Mouse (Mus musculus): ENCODE data around the gene Mmel1.

The Mmel1 gene

DNA sequence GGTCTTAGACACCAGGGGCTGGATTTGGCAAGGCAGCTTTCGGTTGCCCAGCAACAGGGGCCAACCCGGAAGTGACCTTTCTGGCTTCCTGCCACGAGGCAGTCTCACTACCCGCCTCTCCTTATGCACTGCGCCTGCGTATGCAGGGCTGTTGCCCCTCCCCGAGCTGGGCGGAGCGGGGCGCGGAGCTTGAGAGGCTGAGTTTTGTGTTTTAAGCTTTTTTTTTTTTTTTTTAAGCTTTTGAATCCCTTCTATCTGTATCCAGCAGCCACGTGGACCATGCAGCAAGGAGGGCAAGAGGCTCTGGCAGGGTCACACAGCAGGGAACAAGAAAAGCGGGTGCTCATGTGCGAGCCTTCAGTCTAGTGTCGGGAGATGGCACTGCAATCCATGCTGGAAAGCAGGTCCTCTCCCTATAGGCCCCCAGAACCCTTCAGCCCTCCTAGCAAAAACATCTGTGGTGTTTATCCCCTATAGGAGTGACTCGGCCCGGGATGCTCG, 5.1 kb upstream of the Mmel1 start:
- DNase-seq (ENCODE audit: low spot score): peak; percentile 97

DNA sequence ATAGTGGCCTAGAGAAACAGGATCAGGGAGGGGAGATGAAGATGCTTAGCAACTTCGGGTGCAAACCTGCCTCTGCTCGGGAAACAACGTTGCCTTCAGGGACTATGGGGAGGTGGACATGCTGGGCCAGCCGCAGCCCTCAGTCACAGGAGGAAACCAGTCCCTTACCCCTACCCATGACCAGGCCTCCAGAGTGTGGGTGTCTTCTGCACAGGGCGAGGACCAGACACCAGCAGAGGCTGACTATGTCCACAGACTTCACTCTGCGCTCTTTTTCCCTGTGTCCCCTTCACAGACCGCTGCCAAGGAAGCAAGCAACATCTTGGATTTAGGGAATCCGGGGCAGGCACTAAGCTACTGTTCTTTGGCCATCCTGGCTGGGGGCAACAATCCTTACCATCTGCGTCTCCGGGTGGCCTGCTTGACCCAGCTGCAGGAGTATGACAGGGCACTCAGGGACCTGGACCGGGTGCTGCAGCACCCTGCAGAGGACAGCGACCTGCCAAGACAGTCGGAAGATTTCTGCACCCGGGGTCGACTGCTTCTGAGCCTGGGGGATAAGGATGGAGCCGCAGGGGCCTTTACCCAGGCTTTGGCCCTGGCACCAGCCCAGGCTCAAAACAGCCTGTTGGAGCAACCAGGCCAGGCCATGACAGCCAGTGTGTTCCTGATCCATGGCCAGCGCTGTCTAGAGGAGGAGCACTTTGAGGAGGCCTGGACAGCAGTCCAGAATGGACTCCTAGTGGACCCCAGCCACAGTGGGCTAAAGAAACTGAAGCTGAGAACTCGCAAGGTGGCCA, 4.2 kb upstream of the Mmel1 start:
- DNase-seq (ENCODE audit: low spot score): peak; percentile 46

DNA sequence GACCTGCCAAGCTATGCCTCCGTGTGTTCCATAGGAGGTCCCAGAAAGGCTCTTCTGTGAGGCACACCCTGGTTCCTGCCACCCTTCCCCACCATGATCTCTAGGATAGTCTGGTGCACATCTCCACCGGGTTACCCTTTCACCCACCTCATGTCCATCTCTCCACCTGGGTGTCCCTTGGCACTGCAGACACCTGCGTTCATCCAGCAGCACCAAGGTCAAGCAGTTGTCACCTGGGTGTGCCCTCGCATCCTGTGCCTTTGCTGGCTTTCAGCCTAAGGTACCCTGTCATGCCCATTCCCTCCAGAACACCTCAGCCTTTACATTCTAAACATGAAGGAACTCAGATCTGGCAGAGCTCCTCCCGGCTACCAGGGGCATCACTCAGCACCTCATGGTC, 3.0 kb upstream of the Mmel1 start:
- no peak for DNase-seq (ENCODE audit: low spot score)

- DNase-seq (ENCODE audit: low spot score): no peak
These were observed 2.1 kb upstream of the Mmel1 start for GRCm38 (mm10) chr4:154867257-154867656.

- DNase-seq (ENCODE audit: low spot score): no peak
These were observed 1.3 kb downstream of the Mmel1 start for GRCm38 (mm10) chr4:154870721-154871120.

DNA sequence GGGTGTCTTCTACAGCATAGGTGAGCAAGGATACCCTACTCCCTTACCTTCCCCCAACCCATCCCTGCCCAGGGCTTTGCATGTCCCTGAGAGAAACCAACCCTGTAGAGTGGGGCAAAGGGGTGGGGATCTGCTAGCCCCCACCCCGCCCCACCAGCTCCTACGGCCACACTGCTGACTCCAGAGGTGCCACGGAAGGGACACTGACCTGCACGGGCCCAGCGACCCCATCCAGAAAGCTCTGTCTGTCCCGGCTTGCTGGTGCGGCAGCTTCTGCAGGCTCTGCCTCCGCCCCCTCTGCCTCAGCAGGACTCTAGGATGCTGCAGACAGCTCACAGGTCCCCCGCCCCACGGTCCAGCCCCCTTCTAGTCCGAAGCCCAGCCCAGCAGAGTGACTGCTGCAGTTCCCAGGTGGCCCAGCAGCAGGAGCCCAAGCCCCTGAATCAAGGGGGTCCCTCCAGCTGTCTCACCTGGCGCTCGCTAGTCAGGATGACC, 2.4 kb downstream of the Mmel1 start:
- DNase-seq (ENCODE audit: low spot score): no peak

GRCm38 (mm10) chr4:154873186-154873585, 3.8 kb downstream of the Mmel1 start:
- DNase-seq (ENCODE audit: low spot score): no peak

DNA sequence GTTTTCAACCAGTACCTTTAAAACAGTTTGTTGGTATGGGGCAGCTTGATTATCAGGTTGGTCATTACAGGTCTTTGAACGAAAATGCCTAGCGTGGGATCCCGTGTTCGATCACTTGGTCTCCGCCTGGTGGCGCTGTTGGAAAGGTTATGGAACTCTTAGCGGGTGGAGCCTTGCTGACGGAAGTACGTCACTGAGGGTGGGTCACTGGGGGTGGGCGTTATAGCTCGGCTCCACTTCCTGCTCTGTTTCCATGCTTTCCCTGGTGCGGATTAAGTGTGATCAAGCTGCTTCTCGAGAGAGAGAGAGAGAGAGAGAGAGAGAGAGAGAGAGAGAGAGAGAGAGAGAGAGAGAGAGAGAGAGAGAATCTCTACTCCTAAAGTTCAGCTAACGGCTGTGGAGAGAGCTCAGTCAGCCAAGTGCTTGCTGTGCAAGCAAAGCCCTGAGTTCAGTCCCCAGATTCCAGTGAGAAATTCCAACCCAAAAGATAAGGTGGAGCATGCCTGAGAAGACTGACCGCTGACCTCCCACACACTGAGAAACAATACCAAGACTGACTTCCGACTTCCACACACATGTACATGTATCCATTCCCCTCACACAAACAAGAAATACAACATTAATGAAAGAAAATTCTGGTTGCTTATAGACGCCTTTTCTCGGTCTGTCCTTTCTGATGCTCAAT, 8.6 kb downstream of the Mmel1 start:
- peak; percentile 98 for DNase-seq (ENCODE audit: low spot score)

DNA sequence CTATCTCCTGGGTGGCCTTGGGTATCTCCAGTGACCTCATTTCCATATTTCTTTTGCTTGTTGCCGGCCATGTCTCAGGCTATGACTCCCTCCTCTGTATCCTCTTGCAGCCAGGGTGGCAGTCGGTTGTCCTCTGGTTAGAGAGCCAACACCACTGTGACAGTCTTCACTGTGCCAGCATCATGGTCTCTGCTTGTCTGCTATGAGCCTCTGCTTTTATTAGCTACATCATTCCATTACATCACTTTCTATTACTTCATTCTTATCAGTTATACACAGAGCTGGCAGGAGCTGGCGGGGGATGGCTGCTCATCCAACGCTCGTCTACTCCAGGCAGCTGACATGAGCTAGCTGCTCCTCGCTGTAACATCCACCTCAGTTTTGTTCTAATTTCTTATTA, 11.3 kb downstream of the Mmel1 start:
- no peak for DNase-seq (ENCODE audit: low spot score)

DNA sequence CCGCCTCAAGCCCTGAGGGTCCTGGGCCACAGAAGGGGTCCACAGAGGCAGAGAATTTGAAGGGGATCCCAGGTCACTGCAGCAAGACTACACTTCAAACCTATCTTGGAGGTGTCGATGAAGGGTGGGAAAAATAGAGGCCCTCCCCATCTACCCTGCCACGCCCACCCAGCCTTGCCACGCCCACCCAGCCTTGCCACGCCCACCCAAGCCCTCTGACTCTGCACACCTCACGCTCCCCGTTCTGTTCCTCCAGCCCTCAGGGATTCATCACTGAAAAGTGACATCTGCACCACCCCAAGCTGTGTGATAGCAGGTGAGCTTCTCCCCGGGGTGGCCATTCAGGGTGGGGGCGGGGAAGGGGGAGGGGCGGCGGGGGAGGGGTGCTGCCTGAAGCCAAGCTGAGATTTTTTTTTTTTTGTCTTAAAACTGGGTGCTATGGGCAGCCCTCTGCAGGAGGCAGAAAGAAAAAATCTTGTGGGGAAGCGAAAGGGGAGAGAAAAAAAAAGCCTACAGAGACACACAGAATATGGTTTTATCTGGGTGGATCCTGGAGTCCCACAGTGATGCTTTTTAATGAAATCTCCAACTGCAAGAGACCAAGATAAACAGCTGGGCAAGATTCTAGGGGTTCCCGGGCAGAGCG, 12.8 kb downstream of the Mmel1 start:
- peak; percentile 64 for DNase-seq (ENCODE audit: low spot score)

DNA sequence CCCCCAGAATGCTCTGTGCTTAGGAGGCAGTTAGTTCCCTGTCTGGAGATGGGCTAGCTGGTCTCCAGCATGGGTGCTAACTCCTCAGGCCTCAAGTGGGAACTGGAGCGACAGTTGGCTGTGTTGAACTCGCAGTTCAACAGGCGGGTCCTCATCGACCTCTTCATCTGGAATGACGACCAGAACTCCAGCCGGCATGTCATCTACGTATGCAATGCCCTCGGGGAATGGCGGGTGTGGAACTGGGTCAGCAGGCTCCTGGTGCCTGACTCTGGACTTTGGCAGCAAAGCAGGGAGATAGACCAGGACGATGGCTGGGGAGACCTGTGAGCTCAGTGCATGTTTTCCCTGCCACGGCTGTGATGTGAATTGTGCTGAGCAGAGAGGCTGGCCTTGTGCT, 16.0 kb downstream of the Mmel1 start:
- no peak for DNase-seq (ENCODE audit: low spot score)

GRCm38 (mm10) chr4:154886876-154887592, 17.6 kb downstream of the Mmel1 start:
- DNase-seq (ENCODE audit: low spot score): no peak

DNA sequence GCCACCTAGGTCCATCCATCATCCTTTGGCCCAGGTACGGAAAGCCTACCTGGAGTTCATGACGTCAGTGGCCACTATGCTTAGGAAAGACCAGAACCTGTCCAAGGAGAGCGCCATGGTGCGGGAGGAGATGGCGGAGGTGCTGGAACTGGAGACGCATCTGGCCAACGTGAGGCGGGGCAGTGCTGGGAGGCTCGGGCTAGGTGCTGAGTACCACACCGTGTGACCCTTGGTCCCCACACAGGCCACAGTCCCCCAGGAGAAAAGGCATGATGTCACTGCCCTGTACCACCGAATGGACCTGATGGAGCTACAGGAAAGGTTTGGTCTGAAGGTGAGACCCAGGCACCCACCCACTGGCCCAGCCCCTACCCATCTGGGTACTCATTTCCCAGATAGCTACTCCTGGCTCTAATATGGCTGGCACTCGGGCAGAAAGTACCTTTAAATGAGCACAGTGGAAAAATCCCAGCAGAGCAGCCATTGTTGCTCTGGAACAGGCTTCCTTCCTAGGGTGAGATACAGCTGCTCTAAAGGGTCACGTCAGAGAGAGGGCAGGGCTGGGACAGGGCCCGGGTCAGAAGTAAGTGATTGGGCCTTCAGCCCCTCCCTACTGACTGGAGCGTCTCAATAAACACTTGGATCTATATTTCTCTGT, 18.3 kb downstream of the Mmel1 start:
- no peak for DNase-seq (ENCODE audit: low spot score)

GRCm38 (mm10) chr4:154890887-154891286, 21.5 kb downstream of the Mmel1 start:
- DNase-seq (ENCODE audit: low spot score): no peak

DNA sequence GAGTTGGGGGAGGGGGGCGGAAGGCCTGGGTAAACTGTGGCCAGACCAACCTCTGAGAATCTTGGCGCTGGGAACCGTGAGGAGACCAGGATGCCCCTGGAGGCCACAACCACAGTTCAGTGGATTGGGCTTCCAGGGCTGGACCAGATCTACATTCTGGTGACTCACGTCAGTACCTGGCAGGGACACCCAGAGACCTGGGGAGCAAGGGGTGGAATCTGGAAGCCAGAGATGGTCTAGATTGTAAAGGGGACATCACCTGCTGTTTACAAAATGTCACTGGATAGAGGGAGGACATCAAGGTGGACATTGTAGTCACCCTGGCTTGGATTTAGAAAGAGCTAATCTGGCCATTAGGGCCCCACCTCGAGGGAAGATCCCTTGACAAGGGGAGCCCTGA, 26.2 kb downstream of the Mmel1 start:
- no peak for DNase-seq (ENCODE audit: low spot score)

GRCm38 (mm10) chr4:154897676-154898465, 28.5 kb downstream of the Mmel1 start:
- no peak for DNase-seq (ENCODE audit: low spot score)

DNA sequence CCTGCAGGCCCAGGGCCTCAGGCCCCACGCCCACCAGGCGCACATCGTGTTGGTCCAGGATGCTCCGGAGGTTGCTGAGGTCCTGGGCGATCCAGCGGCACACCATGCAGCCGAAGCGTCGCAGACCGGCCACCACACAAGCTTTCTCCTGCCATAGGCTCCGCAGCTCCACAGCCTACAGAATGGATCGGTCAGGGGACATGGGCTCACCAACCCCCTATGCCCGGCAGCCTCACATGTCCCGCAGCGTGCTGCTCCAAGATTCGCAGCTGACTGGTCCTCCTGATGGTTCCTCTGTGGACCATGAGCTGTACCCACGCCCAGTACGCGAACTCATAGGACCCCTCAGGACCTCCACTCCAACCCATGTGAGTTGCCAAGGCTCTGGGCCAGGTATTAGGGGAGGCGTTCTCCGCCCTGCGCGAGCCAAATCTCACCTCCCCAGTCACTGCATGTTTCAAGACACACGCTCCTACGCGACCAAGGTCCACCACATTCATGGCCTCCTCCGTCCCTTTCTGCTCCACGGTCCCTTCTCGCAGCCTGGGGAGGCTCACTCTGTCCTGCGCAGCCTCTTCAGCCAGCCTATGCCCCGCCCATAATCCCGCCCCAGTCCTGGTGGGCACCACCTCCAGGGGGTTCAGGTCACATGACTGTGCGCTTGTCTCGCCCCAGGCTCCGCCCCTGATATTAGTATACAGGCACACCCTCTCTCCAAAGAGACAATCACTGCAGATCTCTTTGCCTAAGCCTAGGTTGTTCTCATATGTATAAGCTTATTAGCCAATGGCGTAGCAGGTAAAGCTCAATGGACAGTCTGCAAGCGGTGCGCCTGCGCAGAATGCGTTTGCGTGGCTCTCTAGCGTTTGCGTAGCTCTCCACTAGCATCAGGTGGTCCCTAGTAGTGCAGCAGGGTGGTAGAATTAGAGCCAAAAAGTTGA, 29.4 kb downstream of the Mmel1 start, which contains the start of gene Fam213b:
Fam213b (minus strand) TSS at position 630 of the 941 bp plus-strand sequence.
- peak; percentile 83 for DNase-seq (ENCODE audit: low spot score)

DNA sequence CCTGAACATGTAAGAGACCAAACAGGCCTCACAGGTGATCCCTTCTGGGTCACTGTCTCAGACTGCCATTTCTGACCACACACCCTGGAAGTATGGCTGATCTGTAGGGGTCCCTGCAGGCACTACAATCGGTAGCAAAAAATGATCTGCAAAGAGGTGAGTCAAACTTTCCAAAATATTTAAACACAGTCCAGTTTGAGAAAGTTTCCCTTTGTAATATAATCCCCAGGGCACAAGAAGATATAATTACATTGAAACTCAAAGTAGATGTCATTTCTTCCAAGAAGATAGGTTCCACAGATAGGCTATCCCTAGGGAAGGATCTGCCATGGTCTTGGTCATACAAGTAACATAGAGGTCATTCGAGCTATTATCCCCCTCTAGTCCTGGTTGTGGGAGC, 33.0 kb downstream of the Mmel1 start:
- no peak for DNase-seq (ENCODE audit: low spot score)

Measured in testis, postnatal 10 days (tissue).